Mouse (Mus musculus): ENCODE results near the gene Abcb4. TPM values are rescaled to one million over a fixed set of nuclear protein-coding genes. Genes with fewer than 3 reads are reported as not detected.
"Not testable (repeated sequence)": the region's sequence is repeated elsewhere in the genome, so short reads cannot be mapped to it uniquely, and the experiment has no call there.

Abcb4 gene
- polyA plus RNA-seq, 1 experiment, result 7.1 TPM

DNA sequence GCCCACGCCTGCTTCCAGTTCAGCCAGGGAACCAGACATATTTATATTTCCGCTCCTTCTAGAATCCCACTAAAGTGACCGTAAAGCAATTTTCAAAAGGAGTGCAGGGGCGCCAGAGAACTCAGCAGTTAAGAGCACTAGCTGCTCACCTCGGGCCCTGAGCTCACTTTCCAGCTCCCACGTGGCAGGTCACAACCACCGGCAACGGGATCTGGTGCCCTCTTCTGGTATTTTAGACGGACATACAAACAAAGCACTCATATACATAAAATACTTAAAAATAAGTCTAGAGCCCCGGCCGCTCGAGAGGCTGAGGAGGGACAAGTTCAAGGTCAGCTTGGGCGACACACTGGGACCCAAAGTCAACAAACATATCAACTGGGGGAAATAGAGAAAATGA lies 97.0 kb downstream of the Abcb4 start:
- Histone ChIP-seq H3K4me1 (ENCODE audit: control insufficient read depth) (peaks cover 7% of the 10 kb centered on the region), H3K9me3 (ENCODE audit: control insufficient read depth, low read length) (no peaks in the 10 kb centered on the region), H3K27me3 (ENCODE audit: control insufficient read depth) (no peaks in the 10 kb centered on the region), H3K36me3 (ENCODE audit: control insufficient read depth) (peaks cover 40% of the 10 kb centered on the region), H3K4me3 (replicated peaks) (no peak overlapping the region)
- no peak for TF ChIP-seq GATA1 (IDR thresholded peaks at IDR 0.05; ENCODE audit: low read length)
- TF ChIP-seq TAL1 (IDR thresholded peaks at IDR 0.05; ENCODE audit: low read length), result no peak

DNA sequence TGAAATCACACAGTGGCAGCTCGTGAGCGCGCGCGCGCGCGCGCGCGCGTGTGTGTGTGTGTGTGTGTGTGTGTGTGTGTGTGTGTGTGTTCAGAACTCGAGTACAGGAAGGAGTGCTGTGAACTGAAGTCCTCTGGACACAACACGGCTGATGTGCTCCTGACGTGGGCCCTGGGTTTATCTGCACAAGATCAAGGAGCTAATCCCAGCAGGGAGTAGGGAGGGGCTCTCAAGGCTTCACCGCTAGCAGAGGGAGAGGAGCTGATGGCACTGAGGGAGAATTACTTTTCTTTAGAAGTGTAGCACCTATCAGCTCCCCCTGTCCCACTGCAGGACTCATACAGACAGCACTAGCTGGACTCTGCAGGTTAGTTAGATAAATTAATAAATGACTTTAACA lies 98.1 kb downstream of the Abcb4 start:
- Histone ChIP-seq H3K4me1 (ENCODE audit: control insufficient read depth) (peaks cover 18% of the 10 kb centered on the region), H3K9me3 (ENCODE audit: control insufficient read depth, low read length) (no peaks in the 10 kb centered on the region), H3K4me3 (replicated peaks) (no peak overlapping the region), H3K27me3 (ENCODE audit: control insufficient read depth) (no peaks in the 10 kb centered on the region), H3K36me3 (ENCODE audit: control insufficient read depth) (peaks cover 33% of the 10 kb centered on the region)
- TF ChIP-seq GATA1 (IDR thresholded peaks at IDR 0.05; ENCODE audit: low read length), result no peak
- no peak for TF ChIP-seq TAL1 (IDR thresholded peaks at IDR 0.05; ENCODE audit: low read length)

DNA sequence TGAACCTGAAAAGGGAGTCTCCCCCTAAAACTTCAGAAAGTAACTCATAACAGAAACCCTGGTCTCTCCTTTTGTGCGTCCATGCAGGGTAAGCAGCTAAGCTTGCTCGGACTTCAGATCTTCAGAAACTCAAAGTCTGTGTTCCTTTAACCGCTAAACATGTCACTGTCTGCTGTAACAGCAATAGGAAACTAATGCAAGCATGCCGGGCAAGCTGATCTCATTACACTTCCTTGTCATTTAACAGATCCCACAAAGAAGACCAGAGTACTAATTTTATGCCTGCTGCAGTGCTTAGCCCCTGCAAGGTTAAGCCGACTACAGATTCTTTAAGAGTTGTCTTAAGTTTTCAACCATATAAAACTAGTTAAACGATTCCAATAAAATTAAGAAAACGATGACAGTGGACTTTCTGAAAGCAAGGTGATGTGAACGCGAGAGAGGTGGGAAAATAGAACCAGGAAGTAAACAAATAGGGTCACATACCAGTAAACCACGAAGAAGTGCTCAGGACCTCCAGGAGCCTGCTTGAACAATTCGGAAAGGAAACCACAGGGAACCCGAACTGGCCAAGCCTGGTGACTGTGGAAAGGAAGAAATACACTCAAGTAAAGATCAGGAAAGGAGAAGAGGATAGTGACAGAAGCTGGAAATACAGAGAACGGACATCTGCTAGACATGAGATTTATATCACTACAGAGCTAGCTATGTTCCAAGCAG lies 102.6 kb downstream of the Abcb4 start:
- peak overlapping the region; percentile 71 for H3K4me3 ChIP-seq (replicated peaks)
- peaks cover 28% of the 10 kb centered on the region for H3K4me1 ChIP-seq (ENCODE audit: control insufficient read depth)
- H3K27me3 ChIP-seq (ENCODE audit: control insufficient read depth), result no peaks in the 10 kb centered on the region
- no peak for TF ChIP-seq TAL1 (IDR thresholded peaks at IDR 0.05; ENCODE audit: low read length)
- no peak for TF ChIP-seq GATA1 (IDR thresholded peaks at IDR 0.05; ENCODE audit: low read length)
- H3K36me3 ChIP-seq (ENCODE audit: control insufficient read depth), result peaks cover 14% of the 10 kb centered on the region
- no peaks in the 10 kb centered on the region for H3K9me3 ChIP-seq (ENCODE audit: control insufficient read depth, low read length)

- TF ChIP-seq GATA1 (IDR thresholded peaks at IDR 0.05; ENCODE audit: low read length) (no peak), TAL1 (IDR thresholded peaks at IDR 0.05; ENCODE audit: low read length) (no peak)
- Histone ChIP-seq H3K36me3 (ENCODE audit: control insufficient read depth) (peaks cover 8% of the 10 kb centered on the region), H3K4me1 (ENCODE audit: control insufficient read depth) (peaks cover 28% of the 10 kb centered on the region), H3K9me3 (ENCODE audit: control insufficient read depth, low read length) (no peaks in the 10 kb centered on the region), H3K4me3 (replicated peaks) (peak within 1 kb of the TSS; percentile 71), H3K27me3 (ENCODE audit: control insufficient read depth) (no peaks in the 10 kb centered on the region)
These were observed 103.4 kb downstream of the Abcb4 start, which contains the start of gene Crot for GRCm38 (mm10) chr5:8996686-8997512. TSS of gene Crot (minus strand) at chr5:8997324.

GRCm38 (mm10) chr5:8997513-8997895 lies 104.0 kb downstream of the Abcb4 start:
- TF ChIP-seq TAL1 (IDR thresholded peaks at IDR 0.05; ENCODE audit: low read length), result no peak
- H3K4me3 ChIP-seq (replicated peaks), result peak overlapping the region; percentile 71

GRCm38 (mm10) chr5:8999108-8999507 lies 105.6 kb downstream of the Abcb4 start:
- TF ChIP-seq GATA1 (IDR thresholded peaks at IDR 0.05; ENCODE audit: low read length) (no peak), TAL1 (IDR thresholded peaks at IDR 0.05; ENCODE audit: low read length) (no peak)
- no peaks in the 10 kb centered on the region for H3K9me3 ChIP-seq (ENCODE audit: control insufficient read depth, low read length)
- H3K27me3 ChIP-seq (ENCODE audit: control insufficient read depth), result no peaks in the 10 kb centered on the region
- H3K4me3 ChIP-seq (replicated peaks), result no peak overlapping the region
- H3K4me1 ChIP-seq (ENCODE audit: control insufficient read depth), result peaks cover 28% of the 10 kb centered on the region
- H3K36me3 ChIP-seq (ENCODE audit: control insufficient read depth), result peaks cover 2% of the 10 kb centered on the region; the same call in 1 of the 2 replicates

More at GRCm38 (mm10) chr5:8997513-8997895, 104.0 kb downstream of the Abcb4 start:
- Histone ChIP-seq H3K4me1 (ENCODE audit: control insufficient read depth) (peaks cover 28% of the 10 kb centered on the region), H3K27me3 (ENCODE audit: control insufficient read depth) (no peaks in the 10 kb centered on the region), H3K36me3 (ENCODE audit: control insufficient read depth) (peaks cover 7% of the 10 kb centered on the region), H3K9me3 (ENCODE audit: control insufficient read depth, low read length) (no peaks in the 10 kb centered on the region)

DNA sequence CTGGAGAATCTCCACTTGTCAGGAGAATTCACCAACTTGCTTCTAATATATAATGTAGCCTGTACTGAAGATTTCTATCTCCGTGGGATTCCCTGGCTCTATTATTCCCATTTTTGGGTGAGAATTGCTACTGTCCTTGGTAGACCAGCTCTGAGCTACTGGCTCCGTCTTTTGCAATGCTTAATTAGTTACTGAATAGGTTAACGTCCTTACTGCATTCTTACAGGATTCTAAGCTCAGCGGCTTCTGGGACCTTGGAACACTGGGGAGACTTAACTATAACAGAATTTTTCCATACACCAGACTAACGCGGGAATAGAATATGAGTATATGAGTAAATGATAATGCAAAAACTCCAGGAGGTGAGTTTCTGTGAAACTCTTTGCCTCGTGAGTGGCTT lies 106.5 kb downstream of the Abcb4 start:
- H3K4me3 ChIP-seq (replicated peaks); H3K36me3 ChIP-seq (ENCODE audit: control insufficient read depth); H3K9me3 ChIP-seq (ENCODE audit: control insufficient read depth, low read length); H3K27me3 ChIP-seq (ENCODE audit: control insufficient read depth): not testable (repeated sequence)
- H3K4me1 ChIP-seq (ENCODE audit: control insufficient read depth), result peaks cover 24% of the 10 kb centered on the region

GRCm38 (mm10) chr5:9006585-9006984 lies 113.1 kb downstream of the Abcb4 start:
- not testable (repeated sequence) for H3K9me3 ChIP-seq (ENCODE audit: control insufficient read depth, low read length); H3K4me3 ChIP-seq (replicated peaks); H3K4me1 ChIP-seq (ENCODE audit: control insufficient read depth); H3K27me3 ChIP-seq (ENCODE audit: control insufficient read depth); H3K36me3 ChIP-seq (ENCODE audit: control insufficient read depth)

Other genes starting within 250 kb of the Abcb4 start
- gene Abcb1a, start 233.6 kb upstream of the Abcb4 start, polyA plus RNA-seq (2012), result 0.01 TPM in 1 of 2 replicates, not detected in the other
- not detected in 2 replicates for gene Abcb1b, start 95.6 kb upstream of the Abcb4 start, polyA plus RNA-seq (2012)
- gene Crot, start 103.6 kb downstream of the Abcb4 start, polyA plus RNA-seq (2012), result 0.01 and 0.02 TPM in 2 replicates
- 0.04 and 0.14 TPM in 2 replicates for gene Tmem243, start 207.0 kb downstream of the Abcb4 start, polyA plus RNA-seq (2012)

Data from erythroblast, embryonic 14.5 days (primary cell).